Mouse (Mus musculus): Measurements from ENCODE around the gene Klk1b11.
"Not testable (repeated sequence)": the region's sequence is repeated elsewhere in the genome, so short reads cannot be mapped to it uniquely, and the experiment has no call there.

DNA sequence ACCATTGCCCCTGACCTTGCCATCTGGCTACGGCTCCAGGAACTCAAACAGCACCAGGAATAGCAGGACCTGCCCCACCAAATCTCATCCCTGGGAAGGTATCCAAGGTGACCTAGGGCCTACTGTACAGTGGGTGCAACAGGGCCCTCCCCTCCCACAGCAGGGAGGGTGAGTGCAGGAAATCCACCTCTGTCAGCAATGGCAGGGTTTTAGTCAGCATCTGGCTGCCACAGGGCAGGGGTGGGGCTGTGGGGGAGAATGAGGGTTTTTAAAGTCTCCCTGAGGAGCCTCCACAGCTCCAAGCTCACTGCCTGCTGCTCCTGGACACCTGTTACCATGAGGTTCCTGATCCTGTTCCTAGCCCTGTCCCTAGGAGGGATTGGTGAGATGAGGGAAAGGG lies 19.9 kb upstream of the Klk1b11 start, which contains the start of gene Klk1b9:
- TF ChIP-seq POLR2A, CTCF (IDR thresholded peaks at IDR 0.05; ENCODE audit: extremely low read depth, insufficient read depth, low read length): not testable (repeated sequence)

Data from cortical plate, adult 2 months (tissue).